ENCODE assay signal across 9 mouse cellular contexts in the genomic region with DNA sequence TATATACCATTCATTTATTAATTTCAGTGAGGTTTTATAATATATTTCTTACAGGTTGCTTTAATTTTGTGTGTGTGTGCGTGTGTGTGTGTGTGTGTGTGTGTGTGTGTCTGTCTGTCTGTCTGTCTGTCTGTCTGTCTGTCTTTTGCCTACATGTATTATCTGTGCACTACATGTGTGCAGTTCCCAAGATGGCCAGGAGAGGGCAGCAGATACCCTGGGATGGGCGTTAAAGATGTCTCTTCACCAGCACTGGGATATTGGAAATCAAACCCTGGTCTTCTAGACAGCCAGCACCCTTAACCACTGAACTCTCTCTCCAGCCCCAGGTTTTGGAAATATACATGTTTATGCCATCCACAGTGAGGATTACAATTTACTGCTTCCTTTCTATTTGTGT. TPM values are rescaled to one million over a fixed set of nuclear protein-coding genes. Genes with fewer than 3 reads are reported as not detected.
DNase-seq lines count a peak whose midpoint lies in the region; TF ChIP-seq lines count a peak whose summit lies in the region.
"Had no signal": no experiment of that assay in that cellular context is flagged by ENCODE, and none has a peak within 500 bp of the region (broad histone marks: within the 10 kb centered on the region; RNA-seq: fewer than 3 reads in every experiment).

No protein-coding gene starts in this region.

- no peaks in the 10 kb centered on the region for H3K79me2 ChIP-seq in heart, adult 2 months (replicated peaks; ENCODE audit: control insufficient read depth, insufficient read depth, low read length)

- no peaks in the 10 kb centered on the region for H3K27me3 ChIP-seq in heart, adult 2 months (ENCODE audit: control insufficient read depth, insufficient read depth, low read length)

- no peak for TF ChIP-seq EP300 in heart, adult 2 months (IDR thresholded peaks at IDR 0.05; ENCODE audit: insufficient read depth, low read depth, low read length)

- H3K27ac ChIP-seq in heart, adult 2 months = no peak overlapping the region

- no peak overlapping the region for H3K9ac ChIP-seq in heart, adult 2 months (ENCODE audit: low read depth, low read length)

- H3K4me1 ChIP-seq in heart, adult 2 months (ENCODE audit: control insufficient read depth, insufficient read depth, low read length) = no peaks in the 10 kb centered on the region

- TF ChIP-seq POLR2A in heart, adult 2 months (IDR thresholded peaks at IDR 0.05; ENCODE audit: insufficient read depth, low read depth, low read length) = no peak

- 44% methylated on average over 2 of the region's 2 CpGs for WGBS in heart, adult 2 months

- no peak overlapping the region for H3K4me3 ChIP-seq in heart, adult 2 months

- TF ChIP-seq CTCF in heart, adult 2 months (IDR thresholded peaks at IDR 0.05) = peak; percentile 64

- peak in 1 of 2 experiments; percentile 40 for DNase-seq in heart, adult 2 months
- no peak for DNase-seq in heart, adult 11 months
- DNase-seq in ovary, postnatal 10 days (ENCODE audit: low spot score) = peak; percentile 14
- no peak for DNase-seq in ovary, adult 18-20 months (ENCODE audit: low spot score)
- DNase-seq in adrenal gland, postnatal 36 days = peak; percentile 16 to 18
- DNase-seq in kidney, postnatal 25 days = peak; percentile 46 to 70
- DNase-seq in retina, postnatal 1 day = peak; percentile 71
- no peak for DNase-seq in left cerebral cortex, adult 11 months (ENCODE audit: low spot score)

- intact Hi-C loops in heart, adult 2 months (cut with DNase I) = loop anchor here (1.0 kb wide), 1 partner anchor 144 kb away; no protein-coding TSS in a partner anchor

- H3K36me3 ChIP-seq in heart, adult 2 months (ENCODE audit: control insufficient read depth, insufficient read depth, low read length) = no peaks in the 10 kb centered on the region

RNA-seq across cellular contexts. Expression of gene Arfgef3, which starts 16.5 kb away (rescaled TPM):
- under 1 TPM; 0.18 to 0.20 TPM for total RNA-seq in heart, adult 2 months (2021)
- 0.12 and 0.18 TPM in 2 replicates for polyA plus RNA-seq in heart, adult 2 months (2012; rRNA removed)
- total RNA-seq in adrenal gland, postnatal 36 days (2021) = 1 to 10 TPM; 3.8 to 5.8 TPM

RNA-seq across cellular contexts. Expression of gene Gm4922, which starts 26.4 kb away (rescaled TPM):
- total RNA-seq in heart, adult 2 months (2021) = not detected
- polyA plus RNA-seq in heart, adult 2 months (2012; rRNA removed) = 0.06 TPM in 1 of 2 replicates, not detected in the other
- not detected for total RNA-seq in adrenal gland, postnatal 36 days (2021)
- total RNA-seq: left cerebral cortex, postnatal 10 days had no signal

Comparison
In these comparisons a context has a peak if more than half of its experiments do, and no peak if none do; other contexts are left out.
1. DNase-seq: peak in ovary, postnatal 10 days (single experiment), adrenal gland, postnatal 36 days (2 of 2), kidney, postnatal 25 days (2 of 2) and retina, postnatal 1 day (single experiment); none in heart, adult 11 months (single experiment), ovary, adult 18-20 months (single experiment) and left cerebral cortex, adult 11 months (single experiment).